Mouse (Mus musculus): ENCODE results near the gene Fat3. TPM values are rescaled to one million over a fixed set of nuclear protein-coding genes. Genes with fewer than 3 reads are reported as not detected.

The Fat3 gene
- total RNA-seq, 1 experiment, result 0.58 TPM

DNA sequence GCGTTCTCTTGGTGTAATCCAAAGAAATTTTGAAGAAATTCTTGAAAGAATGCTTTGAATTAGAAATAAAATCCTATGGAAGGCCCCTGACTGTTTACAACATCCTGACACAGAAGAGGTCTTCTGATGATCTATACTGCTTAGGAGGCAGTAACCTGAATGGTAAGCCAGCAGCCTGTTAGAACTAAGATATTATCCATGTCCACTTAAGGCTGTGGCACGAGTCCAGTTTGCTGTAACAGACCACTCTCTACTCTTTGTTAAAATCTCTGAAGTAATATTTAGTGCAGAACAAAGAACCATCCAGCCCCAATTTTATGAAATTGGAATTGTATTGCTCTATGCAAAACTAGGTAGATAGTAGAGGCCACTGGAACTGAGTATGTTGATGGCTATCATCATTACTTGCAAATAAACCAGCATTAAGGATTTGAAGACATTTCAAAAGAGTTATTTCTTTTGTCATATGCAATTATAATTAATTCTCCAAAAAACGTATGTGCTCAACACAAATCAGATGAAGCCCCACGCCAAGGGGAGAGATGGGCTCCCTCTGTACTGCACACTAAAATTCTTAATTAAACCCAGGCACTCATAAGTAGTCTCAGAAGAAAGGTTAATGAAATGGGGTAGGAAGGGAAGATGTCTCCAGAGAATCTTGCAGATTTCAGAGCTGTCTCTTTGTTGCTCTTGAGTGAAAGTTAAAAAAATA lies 230.9 kb downstream of the Fat3 start:
- no peaks in the 10 kb centered on the region for H3K9me3 ChIP-seq (ENCODE audit: control insufficient read depth, insufficient read depth, low read depth, low read length)
- H3K36me3 ChIP-seq (ENCODE audit: control insufficient read depth, insufficient read depth, low read length, poor library complexity, severe bottlenecking), result no peaks in the 10 kb centered on the region
- H3K27ac ChIP-seq (ENCODE audit: insufficient read depth, low read depth, low read length, poor library complexity, severe bottlenecking), result no peak overlapping the region
- no peaks in the 10 kb centered on the region for H3K4me1 ChIP-seq (ENCODE audit: control insufficient read depth in 2 of 2, insufficient read depth in 2 of 2, low read length in 2 of 2, poor library complexity in 1 of 2)
- no peak for DNase-seq (ENCODE audit: low read depth, low spot score)
- H3K4me3 ChIP-seq (ENCODE audit: insufficient read depth in 1 of 2, low read depth in 1 of 2, low read length in 2 of 2, poor library complexity in 1 of 2, severe bottlenecking in 1 of 2), result no peak overlapping the region
- in situ Hi-C loops (cut with MboI; ENCODE audit: low sequenced_read_pairs in 2 of 2, unreplicated experiment in 2 of 2), result no loop called here
- TF ChIP-seq ZC3H11A (IDR thresholded peaks at IDR 0.05; ENCODE audit: borderline replicate concordance, low read depth, low read length), result no peak
- no peak for TF ChIP-seq HCFC1 (IDR thresholded peaks at IDR 0.05; ENCODE audit: borderline replicate concordance, insufficient read depth, low read length)
- TF ChIP-seq ZNF384 (IDR thresholded peaks at IDR 0.05; ENCODE audit: low read depth, low read length), result no peak
- no peak for TF ChIP-seq MAFK (IDR thresholded peaks at IDR 0.05; ENCODE audit: insufficient read depth, low read depth, low read length)
- no peak for TF ChIP-seq CHD2 (IDR thresholded peaks at IDR 0.05; ENCODE audit: low read depth, low read length)
- H3K9ac ChIP-seq (ENCODE audit: insufficient read depth, low read depth, low read length, poor library complexity, severe bottlenecking), result no peak overlapping the region

DNA sequence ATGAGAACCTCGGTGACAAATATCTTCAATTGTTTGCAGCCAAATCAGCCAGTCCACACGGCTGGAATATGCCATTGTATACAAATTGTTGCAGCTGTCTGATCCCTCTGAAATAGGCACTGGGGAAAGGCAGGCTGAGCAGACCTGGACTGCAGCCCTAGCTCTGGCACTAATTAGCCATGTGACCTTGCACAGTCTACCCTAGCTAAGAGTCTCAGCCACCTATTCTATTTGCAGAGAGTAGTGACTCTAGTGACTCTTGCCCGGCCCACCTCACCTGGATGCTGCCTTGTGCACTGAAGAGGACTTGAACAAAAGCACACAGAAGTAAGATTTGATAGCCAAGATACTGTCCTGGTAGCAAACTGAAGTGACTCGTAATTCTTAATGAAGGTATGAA lies 235.6 kb downstream of the Fat3 start:
- TF ChIP-seq CHD2 (IDR thresholded peaks at IDR 0.05; ENCODE audit: low read depth, low read length) (no peak), MAFK (IDR thresholded peaks at IDR 0.05; ENCODE audit: insufficient read depth, low read depth, low read length) (no peak), ZC3H11A (IDR thresholded peaks at IDR 0.05; ENCODE audit: borderline replicate concordance, low read depth, low read length) (no peak), HCFC1 (IDR thresholded peaks at IDR 0.05; ENCODE audit: borderline replicate concordance, insufficient read depth, low read length) (no peak)
- in situ Hi-C loops (cut with MboI; ENCODE audit: low sequenced_read_pairs in 2 of 2, unreplicated experiment in 2 of 2), result no loop called here
- no peak overlapping the region for H3K9ac ChIP-seq (ENCODE audit: insufficient read depth, low read depth, low read length, poor library complexity, severe bottlenecking)
- no peaks in the 10 kb centered on the region for H3K4me1 ChIP-seq (ENCODE audit: control insufficient read depth in 2 of 2, insufficient read depth in 2 of 2, low read length in 2 of 2, poor library complexity in 1 of 2)
- H3K4me3 ChIP-seq (ENCODE audit: insufficient read depth in 1 of 2, low read depth in 1 of 2, low read length in 2 of 2, poor library complexity in 1 of 2, severe bottlenecking in 1 of 2), result no peak overlapping the region
- H3K27ac ChIP-seq (ENCODE audit: insufficient read depth, low read depth, low read length, poor library complexity, severe bottlenecking), result no peak overlapping the region
- H3K36me3 ChIP-seq (ENCODE audit: control insufficient read depth, insufficient read depth, low read length, poor library complexity, severe bottlenecking), result no peaks in the 10 kb centered on the region
- DNase-seq (ENCODE audit: low read depth, low spot score), result no peak
- H3K9me3 ChIP-seq (ENCODE audit: control insufficient read depth, insufficient read depth, low read depth, low read length), result no peaks in the 10 kb centered on the region

DNA sequence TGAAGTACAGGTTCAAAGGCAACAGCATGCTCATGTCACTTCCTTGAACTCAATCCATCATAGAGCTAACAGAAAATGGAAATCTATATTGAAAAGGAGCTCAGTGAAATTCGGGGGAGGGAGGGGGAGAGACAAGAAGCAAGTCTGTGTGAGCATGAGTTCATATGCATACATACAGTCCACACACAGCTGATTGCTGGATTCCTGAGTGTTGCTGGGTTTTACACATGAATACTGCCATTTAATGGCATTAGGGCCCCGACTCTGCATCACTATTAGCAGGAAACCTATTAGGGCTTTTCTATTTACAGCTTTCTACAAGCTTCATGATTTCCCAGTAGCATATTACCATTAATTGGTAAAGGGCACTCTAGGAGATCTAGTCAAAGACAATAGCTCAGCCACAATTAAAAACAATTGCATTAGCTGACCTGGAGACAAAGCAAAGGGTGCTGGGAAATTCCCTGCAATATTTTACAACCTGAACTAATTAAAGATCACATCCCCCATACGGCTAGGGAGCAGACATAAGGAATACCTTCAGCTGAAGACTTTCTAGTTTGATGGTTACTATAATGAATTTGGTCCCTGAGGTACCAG lies 243.7 kb downstream of the Fat3 start:
- no peak overlapping the region for H3K4me3 ChIP-seq (ENCODE audit: insufficient read depth in 1 of 2, low read depth in 1 of 2, low read length in 2 of 2, poor library complexity in 1 of 2, severe bottlenecking in 1 of 2)
- no peaks in the 10 kb centered on the region for H3K4me1 ChIP-seq (ENCODE audit: control insufficient read depth in 2 of 2, insufficient read depth in 2 of 2, low read length in 2 of 2, poor library complexity in 1 of 2)
- DNase-seq (ENCODE audit: low read depth, low spot score), result no peak
- H3K36me3 ChIP-seq (ENCODE audit: control insufficient read depth, insufficient read depth, low read length, poor library complexity, severe bottlenecking), result no peaks in the 10 kb centered on the region
- no peak overlapping the region for H3K9ac ChIP-seq (ENCODE audit: insufficient read depth, low read depth, low read length, poor library complexity, severe bottlenecking)
- H3K27ac ChIP-seq (ENCODE audit: insufficient read depth, low read depth, low read length, poor library complexity, severe bottlenecking), result no peak overlapping the region
- TF ChIP-seq HCFC1 (IDR thresholded peaks at IDR 0.05; ENCODE audit: borderline replicate concordance, insufficient read depth, low read length) (no peak), ZC3H11A (IDR thresholded peaks at IDR 0.05; ENCODE audit: borderline replicate concordance, low read depth, low read length) (no peak), MAFK (IDR thresholded peaks at IDR 0.05; ENCODE audit: insufficient read depth, low read depth, low read length) (no peak), ZNF384 (IDR thresholded peaks at IDR 0.05; ENCODE audit: low read depth, low read length) (no peak), CHD2 (IDR thresholded peaks at IDR 0.05; ENCODE audit: low read depth, low read length) (no peak)
- no peaks in the 10 kb centered on the region for H3K9me3 ChIP-seq (ENCODE audit: control insufficient read depth, insufficient read depth, low read depth, low read length)
- in situ Hi-C loops (cut with MboI; ENCODE audit: low sequenced_read_pairs in 2 of 2, unreplicated experiment in 2 of 2), result no loop called here

DNA sequence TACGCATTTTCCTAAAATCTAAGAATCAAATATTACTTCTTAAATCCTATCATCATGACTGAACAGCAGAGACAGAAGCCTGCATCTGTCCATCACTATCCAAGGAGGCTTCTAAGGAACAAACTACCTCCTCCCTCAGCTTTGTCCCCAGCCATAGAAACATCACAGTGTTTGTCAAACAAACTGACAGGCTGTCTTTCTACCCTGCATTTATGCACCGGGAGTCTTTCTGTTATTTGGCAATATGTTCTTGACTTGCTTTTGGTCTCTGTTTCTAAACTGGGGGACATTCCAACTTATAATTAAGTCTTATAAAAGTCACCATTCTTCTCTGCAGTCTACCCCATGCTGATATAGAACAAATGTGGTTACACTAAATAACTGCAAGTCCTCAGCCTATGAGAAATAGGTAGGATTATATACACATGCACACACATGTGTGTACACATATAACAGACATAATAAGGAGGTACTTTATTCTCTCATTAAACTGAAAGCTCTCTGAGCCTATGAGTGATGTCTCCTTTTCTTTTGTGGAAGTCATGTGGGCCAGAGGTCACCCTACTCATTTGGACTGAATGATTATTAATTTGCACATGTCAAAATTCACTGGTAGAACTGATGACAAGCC lies 244.4 kb downstream of the Fat3 start:
- no peak for DNase-seq (ENCODE audit: low read depth, low spot score)
- H3K4me3 ChIP-seq (ENCODE audit: insufficient read depth in 1 of 2, low read depth in 1 of 2, low read length in 2 of 2, poor library complexity in 1 of 2, severe bottlenecking in 1 of 2), result no peak overlapping the region
- no peaks in the 10 kb centered on the region for H3K9me3 ChIP-seq (ENCODE audit: control insufficient read depth, insufficient read depth, low read depth, low read length)
- no peaks in the 10 kb centered on the region for H3K36me3 ChIP-seq (ENCODE audit: control insufficient read depth, insufficient read depth, low read length, poor library complexity, severe bottlenecking)
- in situ Hi-C loops (cut with MboI; ENCODE audit: low sequenced_read_pairs in 2 of 2, unreplicated experiment in 2 of 2), result no loop called here
- H3K9ac ChIP-seq (ENCODE audit: insufficient read depth, low read depth, low read length, poor library complexity, severe bottlenecking), result no peak overlapping the region
- TF ChIP-seq MAFK (IDR thresholded peaks at IDR 0.05; ENCODE audit: insufficient read depth, low read depth, low read length) (no peak), CHD2 (IDR thresholded peaks at IDR 0.05; ENCODE audit: low read depth, low read length) (no peak), ZNF384 (IDR thresholded peaks at IDR 0.05; ENCODE audit: low read depth, low read length) (no peak), HCFC1 (IDR thresholded peaks at IDR 0.05; ENCODE audit: borderline replicate concordance, insufficient read depth, low read length) (no peak), ZC3H11A (IDR thresholded peaks at IDR 0.05; ENCODE audit: borderline replicate concordance, low read depth, low read length) (no peak)
- no peaks in the 10 kb centered on the region for H3K4me1 ChIP-seq (ENCODE audit: control insufficient read depth in 2 of 2, insufficient read depth in 2 of 2, low read length in 2 of 2, poor library complexity in 1 of 2)
- no peak overlapping the region for H3K27ac ChIP-seq (ENCODE audit: insufficient read depth, low read depth, low read length, poor library complexity, severe bottlenecking)

Data from ES-E14 (cell line).